Mouse (Mus musculus): Measurements from ENCODE around the gene Six4. TPM values are rescaled to one million over a fixed set of nuclear protein-coding genes. Genes with fewer than 3 reads are reported as not detected.

The Six4 gene
- polyA plus RNA-seq, 1 experiment: 0.01 TPM

- H3K27ac ChIP-seq (ENCODE audit: insufficient read depth, low read length): no peak overlapping the region
- no peak for DNase-seq (ENCODE audit: low read depth in 1 of 2, low spot score in 2 of 2)
- no peaks in the 10 kb centered on the region for H3K36me3 ChIP-seq (ENCODE audit: control insufficient read depth, insufficient read depth, low read length)
- H3K4me3 ChIP-seq (ENCODE audit: extremely low read depth, insufficient read depth, insufficient read length): no peak overlapping the region
- H3K4me1 ChIP-seq (ENCODE audit: control insufficient read depth, insufficient read depth, insufficient read length): peaks cover 10% of the 10 kb centered on the region
- no peak for TF ChIP-seq CTCF (IDR thresholded peaks at IDR 0.05; ENCODE audit: extremely low read depth, insufficient read depth, insufficient read length, insufficient replicate concordance)
- TF ChIP-seq POLR2A (IDR thresholded peaks at IDR 0.05; ENCODE audit: low read depth, low read length): no peak
- H3K27me3 ChIP-seq (ENCODE audit: control insufficient read depth, insufficient read depth, low read length): peaks cover 33% of the 10 kb centered on the region
- WGBS: 10% methylated on average over 13 of the region's 13 CpGs
Measured at GRCm38 (mm10) chr12:73050305-73050704, 63.0 kb downstream of the Six4 start.

Other genes with a start within 250 kb of the Six4 start
- not detected in 2 replicates for gene Six6, start 173.6 kb downstream of the Six4 start, polyA plus RNA-seq (2012; rRNA removed)
- not detected in 2 replicates for gene 4930447C04Rik, start 172.7 kb downstream of the Six4 start, polyA plus RNA-seq (2012; rRNA removed)
- not detected in 2 replicates for gene Six1, start 59.6 kb downstream of the Six4 start, polyA plus RNA-seq (2012; rRNA removed)
- gene Mnat1, start 10.3 kb upstream of the Six4 start, polyA plus RNA-seq (2012; rRNA removed): 1.7 and 2.2 TPM in 2 replicates
- gene Trmt5, start 173.3 kb upstream of the Six4 start, polyA plus RNA-seq (2012; rRNA removed): 2.1 and 2.3 TPM in 2 replicates
- 11.1 and 14.6 TPM in 2 replicates for gene Slc38a6, start 173.3 kb upstream of the Six4 start, polyA plus RNA-seq (2012; rRNA removed)

All from spleen, adult 2 months (tissue).